Mouse (Mus musculus): ENCODE data around the gene Bex3.

Gene Bex3

DNA sequence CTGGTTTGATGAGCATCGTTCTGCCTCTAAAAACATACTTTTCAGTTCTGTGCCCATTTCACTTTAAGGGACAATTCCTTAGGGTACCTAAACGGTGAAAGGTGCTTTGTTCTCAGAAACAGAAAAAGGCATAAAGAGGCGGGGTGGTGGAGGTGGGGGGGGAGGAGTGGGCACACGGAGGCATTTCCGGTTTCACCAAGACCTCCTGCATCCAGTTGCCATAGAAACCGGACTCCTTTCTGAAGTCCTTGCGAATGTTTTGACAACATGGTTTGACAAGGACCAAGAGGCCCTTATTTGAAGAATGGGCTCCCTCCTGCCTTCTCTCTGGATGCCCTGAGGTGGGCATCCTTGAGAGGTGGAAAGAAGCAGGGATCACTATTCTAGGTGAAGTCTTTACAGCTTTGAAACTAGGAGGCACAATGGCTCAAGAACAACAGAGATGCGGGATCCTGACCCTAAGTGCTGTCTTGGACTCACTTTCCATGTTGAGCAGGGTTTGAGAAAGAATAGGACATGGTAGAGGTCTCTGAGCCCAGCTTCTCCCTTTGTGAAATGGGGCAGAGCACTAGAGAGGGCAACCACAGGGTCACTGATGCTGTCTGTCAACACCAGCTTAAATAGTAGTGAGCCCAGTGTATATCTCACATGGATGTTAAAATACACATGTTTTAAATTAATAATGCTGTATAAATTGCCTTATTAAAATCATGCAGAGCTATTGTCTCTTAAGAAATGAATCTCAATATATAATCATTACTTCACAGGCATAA is 43.9 kb downstream of the Bex3 start:
- peak; percentile 45 for DNase-seq (ENCODE audit: low read depth, low spot score)

DNA sequence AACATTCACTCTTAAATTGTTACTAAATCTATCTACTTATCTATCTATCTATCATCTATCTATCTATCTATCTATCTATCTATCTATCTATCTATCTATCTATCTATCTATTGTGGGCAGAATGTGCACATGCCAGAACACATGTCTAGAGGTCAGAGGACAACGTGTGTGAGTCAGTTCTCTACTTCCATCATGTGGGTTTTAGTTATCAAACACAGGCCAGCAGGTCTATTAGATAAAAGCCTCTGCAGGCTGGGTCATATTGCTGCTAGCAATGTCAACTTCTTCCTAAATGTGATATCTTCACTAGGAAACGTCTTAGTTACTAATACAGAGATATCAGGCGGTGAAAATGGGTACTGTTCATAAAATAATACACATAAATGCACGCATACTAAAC is 49.9 kb downstream of the Bex3 start:
- DNase-seq (ENCODE audit: low read depth, low spot score) = no peak
